Mouse (Mus musculus) neural tube, embryonic 11.5 days (tissue): ENCODE data around the gene H1foo. TPM values are rescaled to one million over a fixed set of nuclear protein-coding genes. Genes with fewer than 3 reads are reported as not detected.

Experiments
- ATAC-seq: fragments of 200-750 bp; cut with Nextera tagmentation; 2 replicates; pipeline ENCODE4 v1.8.0; 2017; ENCODE audit warnings: moderate number of reproducible peaks, mild to moderate bottlenecking, moderate TSS enrichment, moderate library complexity; ENCODE audit not compliant: insufficient read depth, low FRiP score, low TSS enrichment
- DNase-seq: peaks from one replicate; pipeline ENCODE4 v3.0.0-alpha.2; 2015; ENCODE audit warnings: low spot score
- H3K27ac ChIP-seq: fragments of 300-500 bp; sonication (generic); 2 replicates; pipeline ENCODE4 v1.5.1; 2014; ENCODE audit warnings: low read depth, mild to moderate bottlenecking, low read length
- H3K27me3 ChIP-seq: fragments of 300-500 bp; sonication (generic); 2 replicates; pipeline ENCODE4 v1.6.1; 2014; ENCODE audit warnings: mild to moderate bottlenecking, low read length, mixed read lengths; ENCODE audit not compliant: control insufficient read depth, insufficient read depth
- H3K36me3 ChIP-seq: fragments of 300-500 bp; sonication (generic); 2 replicates; pipeline ENCODE4 v1.6.1; 2014; ENCODE audit warnings: mild to moderate bottlenecking, low read length, moderate library complexity, mixed read lengths; ENCODE audit not compliant: control insufficient read depth, insufficient read depth
- H3K4me1 ChIP-seq: fragments of 300-500 bp; sonication (generic); 2 replicates; pipeline ENCODE4 v1.6.1; 2014; ENCODE audit warnings: low read length, mixed read lengths; ENCODE audit not compliant: control insufficient read depth, insufficient read depth
- H3K4me2 ChIP-seq: fragments of 300-500 bp; sonication (generic); 2 replicates; pipeline ENCODE4 v1.6.1; 2014; ENCODE audit warnings: low read depth, mild to moderate bottlenecking, moderate library complexity
- H3K4me3 ChIP-seq: fragments of 300-500 bp; sonication (generic); 2 replicates; pipeline ENCODE4 v1.5.1; 2014; ENCODE audit warnings: low read depth, low read length
- H3K9ac ChIP-seq: fragments of 300-500 bp; sonication (generic); 2 replicates; pipeline ENCODE4 v1.6.1; 2014; ENCODE audit warnings: mild to moderate bottlenecking, low read length
- H3K9me3 ChIP-seq: fragments of 300-500 bp; sonication (generic); 2 replicates; pipeline ENCODE4 v1.6.1; 2016; ENCODE audit warnings: low read length; ENCODE audit not compliant: control insufficient read depth
- WGBS: fragments of 180-500 bp; shearing (Covaris S2); extraction: QIAGEN DNeasy Blood & Tissue Kit; methylation state at CpG from one replicate; pipeline ENCODE4 v1.1.7; 2014; 5-methylcytosine and 5-hydroxymethylcytosine counted together
- polyA plus RNA-seq: library from polyadenylated mRNA; unstranded; fragments of >200 nt; fragmentation: Nextera tagmentation; extraction: Ambion mirVana; gene quantifications from 2 replicates; pipeline ENCODE4 v1.2.1, GENCODE M21; 2014

H1foo gene
- polyA plus RNA-seq, 1 experiment from 2014 or later = not detected

DNA sequence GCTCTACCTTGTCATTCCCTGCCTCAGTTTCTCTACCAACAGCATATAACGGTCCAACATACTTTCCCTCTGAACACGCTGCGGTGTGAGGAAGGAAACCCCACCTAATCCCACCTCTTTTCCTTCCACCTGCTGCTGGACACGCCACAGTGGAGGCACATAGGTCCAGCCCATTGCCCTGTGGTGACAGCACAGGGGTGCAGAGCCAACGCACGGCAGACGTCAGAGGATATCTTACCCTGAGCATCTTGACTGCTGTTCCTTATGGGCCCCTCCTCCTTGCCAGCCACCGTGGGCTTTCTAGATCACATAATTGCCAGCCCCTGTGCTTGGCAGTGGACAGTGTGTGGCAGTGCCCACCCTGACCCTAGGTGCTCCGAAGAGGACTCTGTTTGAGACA is 45.7 kb downstream of the H1foo start:
- ATAC-seq = no peak
- Histone ChIP-seq H3K9me3 (no peaks in the 10 kb centered on the region), H3K9ac (no peak overlapping the region), H3K36me3 (no peaks in the 10 kb centered on the region), H3K4me2 (peak overlapping the region; percentile 9; the same call in 1 of the 2 replicates), H3K4me3 (no peak overlapping the region), H3K27me3 (peaks cover 24% of the 10 kb centered on the region), H3K27ac (no peak overlapping the region), H3K4me1 (peaks cover 34% of the 10 kb centered on the region)
- no peak for DNase-seq
- 82% methylated on average over 9 of the region's 9 CpGs for WGBS

DNA sequence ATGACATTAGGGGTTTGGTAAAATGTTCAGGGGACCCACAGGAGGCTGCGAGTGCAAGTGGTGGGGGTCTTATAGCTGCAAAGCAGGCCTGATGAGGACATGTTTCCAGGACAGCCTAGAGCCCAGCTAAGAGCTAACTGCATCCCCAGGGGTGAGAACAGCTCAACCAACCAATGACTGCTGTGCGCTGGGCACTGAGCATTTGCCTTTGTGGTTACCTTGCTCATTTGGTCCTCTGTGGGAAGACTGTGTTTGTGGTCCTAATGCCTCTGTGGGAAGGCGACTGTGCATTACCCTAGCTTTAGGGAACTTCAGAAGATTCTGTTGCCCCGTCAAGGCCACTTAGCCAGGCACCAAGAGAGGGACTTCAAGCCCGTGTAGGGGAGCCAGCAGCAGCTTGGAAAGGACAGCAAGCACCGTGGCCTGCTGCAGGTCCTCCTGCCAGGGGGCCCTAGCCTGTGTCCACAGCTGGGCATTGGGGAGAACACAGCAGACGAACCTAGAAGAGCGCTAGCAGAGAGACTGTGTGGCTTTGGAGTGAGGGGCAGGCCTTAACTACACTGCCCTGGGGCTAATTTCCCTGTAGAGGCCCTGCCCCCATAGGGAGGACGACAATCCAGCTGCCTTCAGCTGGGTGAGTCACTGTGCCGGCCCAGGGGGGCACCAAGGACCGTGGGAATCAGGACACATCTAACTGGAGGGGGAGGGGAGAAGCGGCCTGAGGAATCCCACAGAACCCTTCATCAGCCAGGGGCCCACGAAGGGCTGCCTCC is 46.6 kb downstream of the H1foo start:
- Histone ChIP-seq H3K27me3 (peaks cover 24% of the 10 kb centered on the region), H3K4me3 (peak overlapping the region; percentile 16; the same call in 1 of the 2 replicates), H3K36me3 (no peaks in the 10 kb centered on the region), H3K9ac (peak overlapping the region; percentile 1; the same call in 1 of the 2 replicates), H3K27ac (no peak overlapping the region), H3K4me1 (peaks cover 32% of the 10 kb centered on the region), H3K4me2 (no peak overlapping the region), H3K9me3 (no peaks in the 10 kb centered on the region)
- WGBS = 25% methylated on average over 13 of the region's 13 CpGs
- ATAC-seq (no peak), DNase-seq (no peak)

DNA sequence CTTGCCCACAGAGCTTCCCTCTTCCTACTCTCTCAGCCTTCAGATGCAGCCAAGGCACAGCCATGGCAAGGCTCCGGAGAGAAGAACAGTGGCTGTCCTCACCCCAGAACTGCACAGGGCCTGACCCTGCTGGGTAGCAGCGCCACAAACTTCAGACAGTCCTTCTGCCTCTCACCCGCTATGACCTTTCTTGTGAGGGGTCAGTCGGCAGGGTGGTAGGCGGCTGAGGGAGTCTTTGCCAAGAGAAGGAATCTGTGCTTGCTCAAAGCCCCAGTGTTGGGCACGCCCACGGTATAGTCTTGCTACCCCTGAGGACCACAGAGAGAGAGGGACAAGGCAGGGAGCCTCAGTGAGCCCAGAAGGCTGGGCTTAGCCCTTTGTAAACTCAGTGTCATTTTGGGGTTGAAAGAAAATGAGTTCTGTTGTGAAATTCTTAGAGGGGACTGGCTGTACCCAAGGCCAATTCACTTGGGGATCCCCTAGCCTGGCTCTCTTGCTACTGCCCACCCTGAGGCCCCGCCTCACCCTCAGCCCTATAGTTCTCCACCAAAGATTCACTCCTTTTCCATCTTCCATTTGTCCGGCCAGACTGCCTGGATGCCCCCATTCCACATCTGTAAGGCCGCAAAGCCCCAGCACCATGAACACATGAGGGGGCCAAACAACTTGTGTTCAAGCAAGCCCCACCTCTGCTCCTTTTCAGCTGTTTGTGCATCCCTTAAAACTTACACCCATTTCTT is 47.3 kb downstream of the H1foo start:
- DNase-seq (no peak), ATAC-seq (no peak)
- H3K27ac ChIP-seq = no peak overlapping the region
- peak overlapping the region; percentile 1; the same call in 1 of the 2 replicates for H3K9ac ChIP-seq
- peaks cover 25% of the 10 kb centered on the region for H3K4me1 ChIP-seq
- H3K4me3 ChIP-seq = peak overlapping the region; percentile 16; the same call in 1 of the 2 replicates
- H3K4me2 ChIP-seq = no peak overlapping the region; the same call in 1 of the 2 replicates
- peaks cover 24% of the 10 kb centered on the region for H3K27me3 ChIP-seq
- H3K36me3 ChIP-seq = no peaks in the 10 kb centered on the region
- WGBS = 26% methylated on average over 10 of the region's 10 CpGs
- H3K9me3 ChIP-seq = no peaks in the 10 kb centered on the region

- ATAC-seq = no peak
- peaks cover 20% of the 10 kb centered on the region for H3K4me1 ChIP-seq
Measured at GRCm38 (mm10) chr6:115992981-115993380, 48.2 kb downstream of the H1foo start.

DNA sequence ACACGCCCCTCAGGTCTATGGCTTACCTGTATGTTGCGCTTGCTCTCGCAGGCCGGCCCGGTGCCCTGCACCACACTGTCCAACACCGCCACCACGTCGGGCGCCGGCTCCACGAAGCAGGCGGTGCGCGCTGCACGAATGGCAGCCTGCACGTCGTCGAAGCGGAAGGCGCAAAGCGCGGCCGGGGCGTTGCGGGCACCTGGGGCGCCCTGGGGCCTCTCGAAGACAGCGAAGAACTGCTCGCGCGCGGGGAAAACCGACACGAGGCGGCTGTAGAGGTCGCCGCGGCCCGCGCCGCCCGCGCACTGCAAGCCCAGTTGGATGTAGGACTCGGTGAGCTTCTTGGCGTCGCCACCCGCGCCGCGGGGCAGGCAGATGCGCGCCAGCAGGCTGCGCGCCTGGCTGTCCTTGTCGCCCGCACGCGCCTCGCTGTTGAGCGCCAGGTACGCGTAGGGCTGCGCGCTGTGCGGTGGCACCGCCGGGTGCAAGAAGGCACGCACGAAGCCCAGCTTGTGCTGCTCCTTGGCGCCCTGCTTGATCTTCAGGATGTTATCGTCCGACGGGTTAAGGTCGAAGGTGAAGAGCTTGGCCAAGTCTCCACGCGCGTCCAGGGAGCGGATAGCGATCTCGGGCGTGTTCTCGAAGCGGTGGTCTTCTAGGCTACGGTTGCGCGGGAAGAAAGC is 48.9 kb downstream of the H1foo start:
- Histone ChIP-seq H3K9me3 (no peaks in the 10 kb centered on the region), H3K9ac (peak overlapping the region; percentile 49), H3K36me3 (no peaks in the 10 kb centered on the region), H3K4me2 (peak overlapping the region; percentile 77), H3K4me3 (peak overlapping the region; percentile 56), H3K4me1 (peaks cover 21% of the 10 kb centered on the region), H3K27ac (0 out of 2 replicates have a peak overlapping the region, but pooled peaks have one; percentile 23), H3K27me3 (peaks cover 24% of the 10 kb centered on the region)
- DNase-seq = peak; percentile 41
- ATAC-seq = no peak
- WGBS = 2% methylated on average over 86 of the region's 86 CpGs

More at GRCm38 (mm10) chr6:115992981-115993380, 48.2 kb downstream of the H1foo start:
- H3K36me3 ChIP-seq = no peaks in the 10 kb centered on the region
- no peak overlapping the region for H3K27ac ChIP-seq
- H3K4me3 ChIP-seq = peak overlapping the region; percentile 56
- no peaks in the 10 kb centered on the region for H3K9me3 ChIP-seq
- H3K27me3 ChIP-seq = peaks cover 24% of the 10 kb centered on the region
- 37% methylated on average over 6 of the region's 6 CpGs for WGBS
- H3K9ac ChIP-seq = no peak overlapping the region
- 0 out of 2 replicates have a peak overlapping the region, but pooled peaks have one; percentile 1 for H3K4me2 ChIP-seq
- no peak for DNase-seq

DNA sequence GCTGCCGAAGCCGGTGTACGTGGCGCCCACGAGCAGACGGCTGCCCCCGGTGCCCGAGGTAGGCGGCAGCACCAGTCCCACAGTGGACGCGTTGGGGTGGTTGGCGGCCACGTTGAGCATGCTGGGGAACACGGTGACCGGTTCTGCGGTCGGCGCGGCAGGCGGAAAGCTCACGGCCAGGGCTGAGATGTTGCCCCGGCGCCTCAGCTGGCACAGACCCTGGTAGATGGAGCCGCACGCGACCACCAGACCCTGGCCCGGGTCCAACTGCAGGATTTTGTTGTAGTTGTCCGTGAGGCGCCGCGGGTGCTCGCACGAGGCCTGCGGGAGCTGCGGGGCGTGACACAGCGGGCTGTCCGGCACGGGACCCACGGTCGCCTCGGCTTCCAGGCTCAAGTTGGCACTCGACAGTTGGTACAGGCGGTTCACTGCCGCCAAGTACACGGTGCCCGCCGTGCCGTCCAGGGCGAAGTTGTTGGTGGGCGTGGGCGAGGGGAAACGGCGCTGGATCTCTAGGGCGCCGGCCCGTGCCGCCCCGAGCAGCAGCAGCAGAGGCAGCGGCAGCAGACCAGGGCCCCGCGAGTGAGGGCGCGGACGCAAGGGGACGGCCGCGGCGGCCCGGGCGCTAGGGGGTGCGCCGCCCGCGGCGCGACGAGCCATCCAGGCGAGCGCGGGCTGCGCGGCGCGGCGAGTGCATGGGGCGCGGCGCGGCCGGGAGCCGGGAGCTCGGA is 49.6 kb downstream of the H1foo start:
- 1% methylated on average over 86 of the region's 93 CpGs for WGBS
- H3K9me3 ChIP-seq = no peaks in the 10 kb centered on the region
- peak overlapping the region; percentile 77 for H3K4me2 ChIP-seq
- H3K27me3 ChIP-seq = peaks cover 24% of the 10 kb centered on the region
- H3K27ac ChIP-seq = no peak overlapping the region
- ATAC-seq (no peak), DNase-seq (no peak)
- H3K36me3 ChIP-seq = no peaks in the 10 kb centered on the region
- peak overlapping the region; percentile 49 for H3K9ac ChIP-seq
- H3K4me3 ChIP-seq = peak overlapping the region; percentile 56
- H3K4me1 ChIP-seq = peaks cover 24% of the 10 kb centered on the region

- Histone ChIP-seq H3K4me3 (peak within 1 kb of the TSS; percentile 56), H3K36me3 (no peaks in the 10 kb centered on the region), H3K4me1 (peaks cover 24% of the 10 kb centered on the region), H3K9me3 (no peaks in the 10 kb centered on the region), H3K4me2 (peak within 1 kb of the TSS; percentile 77), H3K27ac (no peak within 1 kb of the TSS), H3K27me3 (peaks cover 24% of the 10 kb centered on the region), H3K9ac (peak within 1 kb of the TSS; percentile 49)
- ATAC-seq (peak; percentile 73), DNase-seq (peak; percentile 91)
- WGBS = under 1% methylated on average over 32 of the region's 51 CpGs
Measured at GRCm38 (mm10) chr6:115994877-115995520, 50.3 kb downstream of the H1foo start, which contains the start of gene Plxnd1. TSS of gene Plxnd1 (minus strand) at chr6:115995005.
